Mouse (Mus musculus) v-Abl transformed pro-B cells (cell line): Measurements from ENCODE around the gene Lysmd2.
"Not testable (repeated sequence)": the region's sequence is repeated elsewhere in the genome, so short reads cannot be mapped to it uniquely, and the experiment has no call there.

Source experiments
- in situ Hi-C, 2 experiments: fragments of 400-800 bp; cut with MboI; formaldehyde crosslinking; loops; one replicate each; pipeline ENCODE4 v1.15.1; 2025; ENCODE audit not compliant: unreplicated experiment in 2 of 2

Lysmd2 gene

DNA sequence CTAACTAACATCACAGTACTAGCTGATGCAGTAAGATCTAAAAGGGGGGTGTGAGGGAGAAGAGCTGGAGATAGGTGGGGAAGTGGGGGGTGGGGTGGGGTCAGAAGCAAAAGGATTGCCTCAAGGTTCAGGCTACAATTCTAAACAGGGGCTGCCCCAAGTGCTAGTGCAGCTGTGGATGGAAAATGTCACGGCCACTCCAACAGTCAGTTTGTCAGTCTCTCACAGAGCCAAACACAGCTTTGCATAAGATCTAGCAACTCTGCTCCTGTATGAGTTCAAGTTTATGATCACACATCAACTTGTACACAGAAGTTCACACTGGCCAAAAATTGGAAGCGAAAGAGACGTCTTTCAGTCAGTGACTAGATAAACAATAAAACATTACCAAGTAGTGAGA is 4.1 kb upstream of the Lysmd2 start:
- in situ Hi-C loops: loop anchor here in 1 of 2 experiments (25.0 kb wide), 1 partner anchor 1509 kb away; the partner anchor contains the start of gene Wdr72

DNA sequence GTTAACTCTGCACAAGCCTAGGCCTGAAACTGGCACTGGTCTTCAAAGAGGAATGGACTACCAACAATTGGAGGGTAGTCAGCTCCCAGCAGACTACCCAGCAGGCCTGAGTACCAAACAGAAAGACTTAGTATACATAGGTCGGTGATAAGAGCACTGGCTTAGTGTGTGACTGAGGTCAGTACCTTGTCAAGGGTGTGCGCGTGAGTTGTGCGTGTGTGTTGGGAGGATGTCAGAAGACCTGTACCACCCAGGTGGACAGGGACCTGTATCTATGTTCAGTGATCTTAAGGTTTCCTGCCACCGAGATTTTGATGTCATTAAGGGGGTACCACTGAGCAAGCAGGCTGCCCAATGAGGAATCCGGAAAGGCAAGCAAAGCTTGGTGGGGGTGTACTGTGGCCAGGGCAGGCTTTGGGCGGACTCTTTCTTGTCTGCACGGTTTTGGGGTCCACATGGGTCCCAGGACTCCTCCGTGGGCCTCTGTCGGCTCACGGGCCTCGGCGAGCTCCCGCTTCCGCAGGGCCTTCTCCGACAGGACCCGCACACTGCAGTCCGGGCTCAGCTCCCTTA is 472 bp upstream of the Lysmd2 start:
- in situ Hi-C loops: loop anchor here in 1 of 2 experiments (25.0 kb wide), 1 partner anchor 1513 kb away; the partner anchor contains the start of gene Wdr72

DNA sequence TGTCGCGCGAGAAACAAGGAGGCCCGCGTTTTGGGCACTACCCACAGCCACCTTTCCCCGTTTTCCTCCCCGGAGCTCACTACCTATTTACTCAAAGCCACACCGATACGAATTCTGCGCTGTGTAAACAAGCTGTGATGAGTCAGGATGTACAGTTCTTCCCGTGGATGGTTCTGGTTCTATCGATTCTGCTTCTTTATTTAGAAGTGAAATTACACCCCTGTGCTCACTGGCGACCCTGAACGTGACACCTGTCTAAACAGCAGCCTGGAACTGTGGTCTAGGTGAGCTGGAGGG is 715 bp downstream of the Lysmd2 start:
- in situ Hi-C loops: no loop called here

DNA sequence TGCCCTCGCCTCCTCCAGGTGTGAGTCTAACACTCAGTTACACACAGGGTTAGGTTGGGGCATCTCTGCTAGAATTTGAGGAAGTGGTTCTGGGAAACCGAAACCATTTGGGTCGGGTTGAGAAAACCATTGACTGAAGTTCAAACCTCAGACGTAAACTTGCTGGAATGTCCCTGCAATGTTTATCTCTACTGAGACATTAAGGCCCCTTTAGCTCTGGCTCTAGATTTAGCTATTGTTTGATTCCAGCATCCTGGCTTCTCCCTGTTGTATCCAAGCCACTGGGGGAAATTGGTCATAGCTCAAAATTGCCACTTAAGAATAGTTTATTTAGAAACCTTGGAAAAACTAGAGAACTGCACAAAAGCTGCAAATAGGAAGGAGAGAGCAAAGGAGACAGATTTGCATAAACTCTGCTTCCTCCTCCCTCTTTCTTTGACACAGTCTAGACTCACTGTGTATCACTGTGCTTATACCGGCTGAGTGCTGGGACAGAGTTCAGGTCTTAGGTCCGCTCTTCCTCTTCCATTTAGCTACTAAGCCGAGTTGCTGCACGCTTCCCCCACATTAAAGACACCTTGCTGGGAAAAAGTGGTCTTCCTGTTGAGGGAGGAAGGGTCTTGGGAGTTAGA is 5.4 kb downstream of the Lysmd2 start:
- in situ Hi-C loops: no loop called here

DNA sequence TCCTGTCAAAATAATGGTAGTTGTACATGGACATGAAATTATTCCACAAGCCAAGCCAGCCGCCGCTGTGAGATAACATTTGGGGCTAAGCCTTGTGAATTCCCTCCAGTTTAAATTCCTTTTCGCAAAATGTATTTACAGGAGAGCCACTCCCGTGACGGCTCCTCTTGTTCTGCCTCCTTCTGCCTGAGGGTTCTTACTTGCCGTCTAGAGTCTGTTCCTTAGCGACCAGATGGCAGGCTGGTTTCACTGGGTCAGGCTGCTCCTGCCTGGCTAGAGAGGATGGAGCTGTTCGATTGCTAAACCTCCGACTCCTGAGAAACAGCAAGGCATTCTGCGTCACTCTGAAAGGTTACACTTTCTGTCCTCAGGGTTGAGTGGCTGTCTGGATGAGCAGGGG is 6.6 kb downstream of the Lysmd2 start:
- in situ Hi-C loops: no loop called here

DNA sequence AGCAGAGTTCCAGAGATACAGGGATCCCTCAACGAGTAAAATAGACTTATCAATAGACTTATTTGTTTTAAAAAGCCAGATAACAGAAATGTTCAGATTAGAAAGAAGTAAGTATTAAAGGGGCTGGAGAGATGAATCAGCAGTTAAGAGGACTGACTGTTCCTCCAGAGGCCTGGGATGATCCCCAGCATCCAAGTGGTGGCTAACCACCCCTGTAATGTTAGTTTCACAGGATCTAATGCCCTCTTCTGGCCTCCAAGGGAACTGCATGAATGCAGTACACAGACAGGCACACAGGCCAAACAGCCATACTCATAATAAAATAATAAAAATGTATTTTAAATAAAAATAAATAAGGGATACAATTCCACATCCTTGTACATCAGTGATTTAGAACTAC is 7.4 kb downstream of the Lysmd2 start:
- in situ Hi-C loops: no loop called here

DNA sequence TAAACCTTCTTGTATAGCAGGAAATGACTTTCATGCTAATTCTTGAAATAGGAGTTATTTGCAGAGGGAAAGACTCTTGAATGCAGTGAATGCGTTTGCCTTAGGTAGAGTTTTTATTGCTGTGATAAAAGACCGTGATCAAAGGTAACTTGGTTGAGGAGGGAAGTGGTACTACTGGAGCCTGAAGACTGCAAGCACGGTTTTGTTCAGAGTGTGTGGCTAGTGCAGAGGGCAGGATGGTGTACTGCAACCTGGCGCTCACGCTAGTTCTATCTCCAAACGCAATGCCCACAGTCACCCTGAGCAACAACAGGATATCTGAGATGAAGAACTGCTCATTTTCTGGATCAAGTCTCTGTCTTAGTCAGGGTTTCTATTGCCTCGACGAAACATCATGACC is 8.1 kb downstream of the Lysmd2 start:
- in situ Hi-C loops: no loop called here

DNA sequence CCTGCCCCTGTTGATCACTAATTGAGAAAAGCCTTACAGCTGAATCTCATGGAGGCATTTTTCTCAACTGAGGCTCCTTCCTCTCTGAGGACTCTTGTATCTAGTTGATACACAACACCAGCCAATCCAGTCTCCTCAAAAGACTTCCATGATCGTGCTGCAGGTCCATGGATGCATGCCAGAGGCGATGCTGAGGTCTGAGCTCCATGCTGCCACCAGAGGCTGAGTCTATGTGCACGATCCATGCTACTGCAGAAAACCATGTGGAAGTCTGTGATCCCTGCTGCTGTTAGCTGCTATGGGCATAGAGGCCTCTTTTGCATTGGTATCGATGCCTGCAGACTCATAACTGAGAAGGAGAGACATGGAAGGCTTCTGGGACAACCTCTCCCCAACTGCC is 8.7 kb downstream of the Lysmd2 start:
- in situ Hi-C loops: no loop called here

DNA sequence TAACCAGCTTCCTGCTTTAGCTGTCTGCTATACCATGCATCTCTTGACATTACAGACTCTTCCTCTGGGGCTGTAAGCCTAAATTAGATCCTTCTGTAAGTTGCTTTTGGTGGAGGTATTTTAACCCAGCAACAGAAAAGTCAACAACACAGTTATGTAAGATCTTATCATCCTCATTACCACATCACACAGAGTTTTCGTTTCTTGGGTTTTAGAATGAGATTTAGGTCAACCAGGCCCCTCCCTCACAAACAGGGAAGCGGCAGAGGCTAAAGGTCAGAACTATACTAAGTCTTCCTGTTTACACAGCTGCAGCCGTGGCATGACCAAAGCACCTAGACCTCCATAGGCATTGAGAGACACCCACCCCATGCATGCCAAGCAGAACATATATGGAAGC is 19.9 kb downstream of the Lysmd2 start:
- in situ Hi-C loops: no loop called here

DNA sequence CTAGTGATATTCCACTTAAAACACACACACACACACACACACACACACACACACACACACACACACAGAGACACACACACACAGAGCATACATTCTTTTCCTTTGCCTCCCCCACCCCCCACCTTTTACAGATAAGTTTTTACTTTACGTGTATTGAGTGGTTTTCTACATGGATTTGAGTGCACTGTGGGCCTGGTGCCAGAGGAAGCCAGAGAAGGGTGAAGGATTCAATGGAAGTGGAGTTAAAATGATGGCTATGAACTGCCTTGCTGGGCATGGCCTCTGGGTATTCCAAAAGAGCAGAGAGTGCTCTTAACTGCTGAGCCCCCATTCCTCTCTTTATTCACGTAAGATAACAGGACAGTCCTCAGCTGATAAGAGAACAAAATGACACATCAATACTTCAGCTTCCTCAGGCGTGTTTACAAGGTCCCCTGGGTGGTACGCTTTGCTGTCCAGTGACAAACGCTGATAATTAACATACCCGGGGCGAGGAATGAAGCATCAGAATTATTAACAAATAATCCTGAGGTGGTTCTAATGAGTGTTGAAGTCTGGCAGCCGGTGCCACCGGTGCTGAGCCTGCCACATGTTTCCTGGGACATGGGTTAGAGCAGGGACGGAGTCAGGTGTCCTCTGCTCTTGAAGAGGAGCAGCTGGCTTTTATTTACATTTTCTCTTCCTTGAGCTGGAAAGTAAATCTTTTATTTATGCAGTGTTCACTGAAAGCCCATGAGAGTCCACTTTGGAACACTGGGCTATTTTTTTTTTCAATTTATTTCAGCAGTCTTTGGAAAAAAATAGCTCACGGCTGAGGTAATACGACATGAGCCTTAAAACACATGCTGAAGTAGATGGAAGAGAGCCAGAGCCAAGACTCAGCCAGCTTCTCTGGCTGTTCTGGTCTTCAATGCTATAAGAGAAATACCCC is 28.7 kb downstream of the Lysmd2 start:
- in situ Hi-C loops: no loop called here

DNA sequence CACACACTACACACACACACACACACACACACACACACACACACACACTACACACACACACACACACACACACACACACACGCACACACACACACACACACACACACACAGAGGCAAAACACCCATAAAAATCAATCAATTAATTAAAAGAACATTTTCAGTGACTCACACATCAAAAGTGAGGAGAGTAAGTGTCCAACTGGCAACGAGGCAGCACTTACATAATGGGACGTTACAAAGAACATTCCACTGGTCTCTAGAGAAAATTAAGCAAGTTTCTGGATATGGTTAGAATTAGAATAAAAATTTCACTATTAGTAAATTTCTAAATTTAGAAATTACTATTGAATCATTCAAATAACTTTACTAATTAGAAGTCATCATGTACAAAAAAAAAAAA is 30.9 kb downstream of the Lysmd2 start:
- in situ Hi-C loops: not testable (repeated sequence)

DNA sequence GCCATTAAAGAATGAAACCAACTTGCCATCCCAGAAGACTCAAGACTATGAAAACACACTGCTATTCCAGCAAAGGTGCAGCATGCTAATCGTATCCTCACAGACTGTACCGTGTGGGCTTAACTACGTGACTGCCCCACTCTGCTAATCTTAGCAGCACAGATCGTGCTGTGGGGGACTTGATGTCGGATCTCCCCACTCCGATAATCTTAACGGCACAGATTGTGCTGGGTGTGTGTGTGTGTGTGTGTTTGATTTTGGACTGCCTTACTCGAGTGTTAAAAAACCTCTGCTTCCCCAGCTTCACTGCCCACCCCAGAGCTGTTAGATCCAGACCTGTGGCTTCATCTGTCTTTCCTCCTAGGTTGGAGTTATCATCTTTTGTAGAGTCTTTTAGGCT is 35.4 kb downstream of the Lysmd2 start:
- in situ Hi-C loops: no loop called here

DNA sequence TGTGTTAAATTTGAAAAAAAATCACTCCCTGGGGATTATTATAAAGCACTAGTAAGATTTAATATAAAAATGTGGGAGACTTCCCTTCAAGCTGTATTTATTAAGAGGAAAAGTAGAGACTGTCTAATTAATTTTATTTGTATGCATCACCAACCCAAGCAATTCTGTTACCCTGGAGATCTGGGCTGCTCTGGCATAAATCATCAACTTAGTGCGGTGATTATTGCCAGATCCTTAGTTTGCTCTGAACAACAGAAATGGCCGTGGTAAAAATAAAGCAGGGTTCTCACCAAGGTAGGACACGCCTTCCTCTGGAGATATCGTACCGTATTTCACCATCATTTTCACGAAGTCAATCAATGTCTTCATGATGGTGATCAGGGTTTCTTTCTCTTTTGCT is 39.8 kb downstream of the Lysmd2 start:
- in situ Hi-C loops: no loop called here

DNA sequence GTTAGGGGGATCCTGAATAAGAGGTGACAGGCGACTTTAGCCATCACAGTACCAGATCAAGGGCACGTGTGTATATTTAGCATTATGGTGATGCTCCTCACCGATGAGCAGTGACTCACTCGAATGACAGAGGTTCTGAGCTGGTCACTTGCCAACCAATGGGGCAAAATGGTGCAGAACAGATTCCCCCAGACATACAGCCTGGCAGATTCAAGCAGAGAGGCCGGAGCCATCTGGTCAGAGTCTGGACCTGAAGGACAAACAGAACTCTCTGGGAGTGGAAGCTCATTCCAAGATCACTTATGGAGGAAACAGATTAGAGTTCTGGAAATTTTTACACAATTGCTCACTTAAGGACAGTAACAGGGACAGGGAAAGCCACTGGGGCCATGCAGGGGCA is 41.1 kb downstream of the Lysmd2 start:
- in situ Hi-C loops: no loop called here

DNA sequence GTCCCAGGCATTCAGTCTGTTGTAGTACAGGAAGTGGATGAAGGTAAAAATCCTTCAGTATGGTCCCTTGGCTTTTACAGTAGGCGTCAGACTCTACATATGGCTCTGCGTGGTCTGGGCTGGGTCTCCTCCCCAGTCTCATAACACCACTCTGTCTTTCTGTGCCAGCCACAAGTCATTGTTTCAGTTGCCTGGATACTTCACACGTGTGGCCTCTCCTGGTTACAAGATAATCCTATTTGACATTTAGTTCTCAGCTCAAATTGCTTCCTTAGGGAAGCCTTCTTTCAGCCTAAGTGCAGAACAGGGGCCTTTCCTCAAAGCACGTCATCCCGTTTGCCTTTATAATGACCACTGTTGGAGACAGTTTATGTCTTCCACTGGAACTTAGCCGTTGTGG is 47.2 kb downstream of the Lysmd2 start:
- in situ Hi-C loops: no loop called here

DNA sequence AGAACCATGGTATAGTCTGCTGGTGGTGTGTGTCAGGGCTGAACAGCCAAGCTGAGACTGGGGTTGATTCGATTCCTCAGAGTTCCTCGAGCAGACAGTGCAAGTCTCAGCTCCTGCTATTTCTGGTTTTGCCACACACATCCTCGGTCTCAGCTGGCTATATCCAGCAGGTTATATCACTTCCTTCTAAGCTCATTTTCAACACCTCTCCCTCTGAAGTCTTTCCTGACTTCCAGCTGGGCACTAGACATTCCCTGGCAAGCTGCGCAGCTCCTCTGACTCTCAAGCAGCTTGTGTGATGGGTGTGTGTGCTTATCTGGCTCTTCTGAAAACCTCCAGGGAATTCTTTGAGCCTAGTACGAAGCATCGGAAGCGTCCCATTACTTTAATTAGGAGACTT is 50.7 kb downstream of the Lysmd2 start:
- in situ Hi-C loops: no loop called here

DNA sequence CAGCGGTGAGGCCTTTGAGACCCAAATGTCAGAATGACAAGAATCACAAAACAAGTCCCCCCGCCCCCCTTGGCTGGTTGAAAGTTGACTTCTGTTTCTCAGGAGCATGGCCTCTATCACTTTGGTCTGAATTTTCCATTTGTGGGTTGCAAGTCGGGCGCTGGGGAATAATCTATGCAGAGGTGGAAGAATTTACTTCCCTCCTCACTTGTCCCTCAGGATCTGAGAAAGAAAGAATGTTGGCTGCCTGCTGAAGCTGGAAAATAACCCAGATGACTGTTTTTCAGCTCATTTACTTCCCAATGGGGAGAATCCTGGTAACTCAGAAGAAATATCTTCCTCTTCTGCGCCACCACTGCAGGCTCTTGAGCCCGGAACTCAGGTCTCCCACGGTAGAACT is 52.8 kb downstream of the Lysmd2 start:
- in situ Hi-C loops: no loop called here

DNA sequence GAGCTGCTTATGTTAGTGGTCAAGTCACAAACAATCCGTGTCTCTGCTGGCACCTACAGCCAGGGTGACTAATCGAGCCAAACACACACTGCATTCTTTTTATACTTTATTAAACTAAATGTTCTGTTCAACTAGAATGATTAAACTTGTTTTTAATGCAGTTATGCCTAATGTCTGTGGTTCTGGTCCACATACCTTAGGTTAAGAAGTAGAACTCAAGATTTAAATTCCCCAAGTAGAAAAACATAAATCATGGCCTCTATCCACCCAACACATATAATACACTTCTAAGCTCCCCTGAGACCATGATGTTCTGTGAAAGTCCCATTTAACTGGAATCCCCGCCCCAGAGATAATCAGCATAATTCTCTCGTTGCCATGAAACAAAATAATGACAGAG is 54.1 kb downstream of the Lysmd2 start:
- in situ Hi-C loops: no loop called here

DNA sequence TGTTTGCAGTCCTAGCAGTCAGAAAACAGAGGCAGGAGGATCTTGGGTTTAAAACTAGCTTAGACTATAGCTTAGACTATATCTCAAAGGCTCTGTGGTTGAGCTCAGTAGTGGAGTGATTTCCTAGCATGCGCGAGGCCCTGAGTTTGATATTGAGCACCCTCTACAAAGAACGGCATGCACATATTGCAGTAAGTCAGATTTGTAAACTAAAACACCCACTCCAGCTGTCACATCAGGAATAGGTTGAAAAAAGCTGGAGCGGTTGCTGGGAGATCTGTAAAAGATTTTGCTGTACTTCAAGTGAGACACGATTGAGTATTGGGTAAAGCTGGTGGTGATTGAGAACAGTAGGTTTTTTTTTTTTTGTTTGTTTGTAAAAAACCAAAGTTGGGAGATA is 55.1 kb downstream of the Lysmd2 start:
- in situ Hi-C loops: no loop called here

DNA sequence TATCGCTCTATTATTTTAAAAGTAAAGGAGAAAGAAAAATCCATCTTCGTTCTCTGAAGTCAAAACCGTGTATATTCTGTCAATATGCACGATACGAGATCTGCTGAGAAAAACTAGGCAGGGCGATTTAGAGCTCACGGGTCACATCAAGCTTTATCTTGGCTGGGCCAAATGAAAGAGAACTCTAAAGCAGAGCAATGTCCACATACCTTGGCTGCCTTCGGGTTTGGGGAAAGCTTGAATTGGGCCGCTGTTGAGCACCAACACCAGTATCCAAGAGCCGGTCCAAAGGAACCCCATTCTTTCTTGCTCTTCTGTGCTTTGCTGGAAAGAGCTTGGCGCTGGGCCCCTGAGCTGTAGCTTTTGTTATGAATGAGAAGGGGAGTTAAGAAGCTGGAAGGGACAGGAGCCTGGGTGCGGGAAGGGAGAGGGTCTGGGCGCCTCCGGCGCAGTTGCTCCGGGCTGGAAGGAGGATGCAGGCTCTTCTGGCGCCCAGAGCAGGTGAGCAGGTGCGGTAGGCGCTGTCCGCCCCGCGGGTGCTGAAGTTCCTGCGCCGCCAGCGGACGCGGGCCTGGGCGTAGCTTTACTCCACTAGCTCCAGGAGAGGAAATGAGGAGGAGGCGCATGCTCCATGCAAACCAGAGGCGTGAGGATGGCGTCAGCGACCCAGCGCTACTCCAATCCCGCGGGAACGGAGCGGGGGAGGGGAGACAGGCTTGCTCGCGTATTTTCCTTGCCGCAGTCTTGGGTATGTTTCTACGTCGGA is 58.1 kb downstream of the Lysmd2 start, which contains the start of gene Scg3:
Gene Scg3, minus strand, starts transcription at position 631 of the 766 bp plus-strand sequence.
- in situ Hi-C loops: no loop called here

DNA sequence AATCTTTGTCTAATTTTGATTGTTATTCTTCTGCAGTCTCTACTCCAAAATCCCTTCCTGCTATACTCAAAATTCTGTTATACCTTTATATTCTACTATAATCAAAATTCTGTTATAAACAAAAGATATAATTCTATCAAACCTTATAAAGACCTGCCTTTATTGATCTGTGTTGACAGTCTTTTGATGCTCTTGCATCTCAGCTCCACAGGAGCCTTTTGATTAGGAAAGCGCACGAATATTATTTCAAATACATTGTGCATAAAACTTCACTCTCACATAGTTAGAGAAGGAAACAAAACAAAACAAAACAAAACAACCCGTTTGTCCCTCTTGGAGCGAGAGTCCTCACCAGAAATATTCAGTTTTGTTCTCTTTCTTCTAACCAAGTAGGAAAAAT is 58.8 kb downstream of the Lysmd2 start:
- in situ Hi-C loops: no loop called here
